Mouse (Mus musculus) macrophage (primary cell): ENCODE measurements around the gene Tle2. TPM values are rescaled to one million over a fixed set of nuclear protein-coding genes. Genes with fewer than 3 reads are reported as not detected.

Source experiments
- H3K27ac ChIP-seq: fragments of 350-480 bp; formaldehyde crosslinking; 2 replicates; pipeline ENCODE4 v1.9.0; 2021
- H3K36me3 ChIP-seq: fragments of 350-480 bp; formaldehyde crosslinking; 2 replicates; pipeline ENCODE4 v1.9.0; 2021; ENCODE audit errors: inconsistent target
- H3K4me3 ChIP-seq: fragments of 350-480 bp; formaldehyde crosslinking; 2 replicates; pipeline ENCODE4 v1.9.0; 2021; ENCODE audit errors: inconsistent target
- H3K79me2 ChIP-seq: fragments of 350-480 bp; formaldehyde crosslinking; 2 replicates; pipeline ENCODE4 v1.9.0; 2021; ENCODE audit errors: inconsistent target
- WGBS: methylation state at CpG from one replicate; pipeline ENCODE4 v1.1.7; 2026; ENCODE audit warnings: inconsistent platforms; ENCODE audit not compliant: missing documents; 5-methylcytosine and 5-hydroxymethylcytosine counted together
- polyA plus RNA-seq: library from polyadenylated mRNA; stranded (reverse); fragments of 250-400 nt; gene quantifications from 3 replicates; pipeline ENCODE4 v1.2.4, GENCODE M21; 2018; ENCODE audit warnings: inconsistent platforms

Tle2 gene
- polyA plus RNA-seq, 1 experiment from 2014 or later = 3.6 TPM

- Histone ChIP-seq H3K79me2 (no peaks in the 10 kb centered on the region), H3K27ac (no peak overlapping the region), H3K36me3 (no peaks in the 10 kb centered on the region), H3K4me3 (peak overlapping the region; percentile 10; the same call in 1 of the 2 replicates)
- WGBS = 23% methylated on average over 6 of the region's 6 CpGs
Observed at GRCm38 (mm10) chr10:81575695-81576094, 1.3 kb downstream of the Tle2 start.

- 22% methylated on average over 4 of the region's 4 CpGs for WGBS
- Histone ChIP-seq H3K79me2 (no peaks in the 10 kb centered on the region), H3K4me3 (no peak overlapping the region), H3K27ac (no peak overlapping the region), H3K36me3 (no peaks in the 10 kb centered on the region)
Observed at GRCm38 (mm10) chr10:81579967-81580366, 5.6 kb downstream of the Tle2 start.

- Histone ChIP-seq H3K36me3 (no peaks in the 10 kb centered on the region), H3K79me2 (no peaks in the 10 kb centered on the region), H3K27ac (no peak overlapping the region), H3K4me3 (no peak overlapping the region)
- WGBS = 17% methylated on average over 21 of the region's 25 CpGs
Observed at GRCm38 (mm10) chr10:81580441-81581070, 6.2 kb downstream of the Tle2 start.

- H3K27ac ChIP-seq = no peak overlapping the region
- no peaks in the 10 kb centered on the region for H3K36me3 ChIP-seq
- H3K4me3 ChIP-seq = no peak overlapping the region
- 82% methylated on average over 6 of the region's 6 CpGs for WGBS
- H3K79me2 ChIP-seq = no peaks in the 10 kb centered on the region
Observed at GRCm38 (mm10) chr10:81583347-81583746, 9.0 kb downstream of the Tle2 start.

- H3K79me2 ChIP-seq = no peaks in the 10 kb centered on the region
- 89% methylated on average over 7 of the region's 7 CpGs for WGBS
- H3K27ac ChIP-seq = no peak overlapping the region
- no peak overlapping the region for H3K4me3 ChIP-seq
- H3K36me3 ChIP-seq = no peaks in the 10 kb centered on the region
Observed at GRCm38 (mm10) chr10:81588739-81589138, 14.4 kb downstream of the Tle2 start.

- Histone ChIP-seq H3K4me3 (no peak overlapping the region), H3K27ac (no peak overlapping the region), H3K79me2 (no peaks in the 10 kb centered on the region), H3K36me3 (no peaks in the 10 kb centered on the region)
- 82% methylated on average over 9 of the region's 9 CpGs for WGBS
Observed at GRCm38 (mm10) chr10:81591846-81592245, 17.5 kb downstream of the Tle2 start.

- 80% methylated on average over 7 of the region's 7 CpGs for WGBS
- H3K4me3 ChIP-seq = no peak overlapping the region
Observed at GRCm38 (mm10) chr10:81592631-81593030, 18.3 kb downstream of the Tle2 start.

GRCm38 (mm10) chr10:81593223-81593622 is 18.9 kb downstream of the Tle2 start:
- Histone ChIP-seq H3K79me2 (no peaks in the 10 kb centered on the region), H3K4me3 (no peak overlapping the region), H3K36me3 (no peaks in the 10 kb centered on the region), H3K27ac (no peak overlapping the region)
- WGBS = 91% methylated on average over 4 of the region's 4 CpGs

More at GRCm38 (mm10) chr10:81592631-81593030, 18.3 kb downstream of the Tle2 start:
- Histone ChIP-seq H3K79me2 (no peaks in the 10 kb centered on the region), H3K36me3 (no peaks in the 10 kb centered on the region), H3K27ac (no peak overlapping the region)

GRCm38 (mm10) chr10:81593935-81594334 is 19.6 kb downstream of the Tle2 start:
- H3K36me3 ChIP-seq = no peaks in the 10 kb centered on the region
- H3K79me2 ChIP-seq = no peaks in the 10 kb centered on the region
- no peak overlapping the region for H3K27ac ChIP-seq
- WGBS = 94% methylated on average over 18 of the region's 18 CpGs
- H3K4me3 ChIP-seq = no peak overlapping the region

GRCm38 (mm10) chr10:81595599-81595998 is 21.2 kb downstream of the Tle2 start:
- Histone ChIP-seq H3K4me3 (no peak overlapping the region), H3K79me2 (no peaks in the 10 kb centered on the region), H3K36me3 (no peaks in the 10 kb centered on the region), H3K27ac (no peak overlapping the region)
- WGBS = 77% methylated on average over 5 of the region's 5 CpGs

- Histone ChIP-seq H3K27ac (no peak overlapping the region), H3K79me2 (no peaks in the 10 kb centered on the region), H3K36me3 (no peaks in the 10 kb centered on the region), H3K4me3 (peak overlapping the region; percentile 25; the same call in 1 of the 2 replicates)
- 44% methylated on average over 10 of the region's 10 CpGs for WGBS
Observed at GRCm38 (mm10) chr10:81596611-81597010, 22.2 kb downstream of the Tle2 start.

- WGBS = 13% methylated on average over 12 of the region's 12 CpGs
- no peaks in the 10 kb centered on the region for H3K79me2 ChIP-seq
- H3K4me3 ChIP-seq = peak overlapping the region; percentile 25; the same call in 1 of the 2 replicates
- H3K36me3 ChIP-seq = no peaks in the 10 kb centered on the region
- no peak overlapping the region for H3K27ac ChIP-seq
Observed at GRCm38 (mm10) chr10:81597137-81597950, 23.0 kb downstream of the Tle2 start.

- Histone ChIP-seq H3K36me3 (no peaks in the 10 kb centered on the region), H3K27ac (no peak overlapping the region), H3K4me3 (no peak overlapping the region)
Observed at GRCm38 (mm10) chr10:81598342-81598741, 24.0 kb downstream of the Tle2 start.

GRCm38 (mm10) chr10:81598871-81599270 is 24.5 kb downstream of the Tle2 start:
- Histone ChIP-seq H3K4me3 (no peak overlapping the region), H3K27ac (no peak overlapping the region)
- 66% methylated on average over 6 of the region's 6 CpGs for WGBS

More at GRCm38 (mm10) chr10:81598342-81598741, 24.0 kb downstream of the Tle2 start:
- H3K79me2 ChIP-seq = no peaks in the 10 kb centered on the region
- 62% methylated on average over 3 of the region's 3 CpGs for WGBS

GRCm38 (mm10) chr10:81599630-81600029 is 25.3 kb downstream of the Tle2 start:
- Histone ChIP-seq H3K27ac (no peak overlapping the region), H3K36me3 (no peaks in the 10 kb centered on the region), H3K79me2 (no peaks in the 10 kb centered on the region), H3K4me3 (no peak overlapping the region)
- 62% methylated on average over 5 of the region's 5 CpGs for WGBS

More at GRCm38 (mm10) chr10:81598871-81599270, 24.5 kb downstream of the Tle2 start:
- H3K79me2 ChIP-seq = no peaks in the 10 kb centered on the region
- H3K36me3 ChIP-seq = no peaks in the 10 kb centered on the region
